Mouse (Mus musculus) myocyte (in vitro differentiated cells): ENCODE measurements around the gene Armc10. TPM values are rescaled to one million over a fixed set of nuclear protein-coding genes. Genes with fewer than 3 reads are reported as not detected.

Source experiments
- H3K27me3 ChIP-seq: one replicate; pipeline ENCODE4 v1.6.1; 2011; ENCODE audit not compliant: control insufficient read depth, insufficient read depth, insufficient read length
- H3K36me3 ChIP-seq: one replicate; pipeline ENCODE4 v1.6.1; 2011; ENCODE audit not compliant: control insufficient read depth, insufficient read depth
- H3K4me2 ChIP-seq: one replicate; pipeline ENCODE4 v1.6.1; 2011; ENCODE audit warnings: low read depth, control low read depth
- H3K4me3 ChIP-seq: one replicate; pipeline ENCODE4 v1.5.1; 2011; ENCODE audit warnings: mild to moderate bottlenecking, control low read depth, moderate library complexity
- H3K79me2 ChIP-seq: one replicate; pipeline ENCODE4 v1.6.1; 2011; ENCODE audit not compliant: control insufficient read depth, insufficient read depth
- H3ac ChIP-seq: one replicate; pipeline ENCODE4 v1.6.1; 2011; ENCODE audit not compliant: control insufficient read depth, insufficient read length
- CEBPB ChIP-seq: IDR thresholded peaks from 2 replicates; pipeline ENCODE4 v1.6.1; 2011; ENCODE audit warnings: mild to moderate bottlenecking, moderate library complexity; ENCODE audit not compliant: poor library complexity, insufficient read depth, severe bottlenecking
- E2F4 ChIP-seq: IDR thresholded peaks from one replicate; pipeline ENCODE4 v1.6.1; 2011; ENCODE audit warnings: mild to moderate bottlenecking, control low read depth, moderate library complexity; ENCODE audit not compliant: insufficient read depth
- MAX ChIP-seq: IDR thresholded peaks from one replicate; pipeline ENCODE4 v1.6.1; 2011; ENCODE audit warnings: low read depth, mild to moderate bottlenecking, control low read depth
- MYOD1 ChIP-seq, 3 experiments: IDR thresholded peaks; one replicate each; pipeline ENCODE4 v1.6.1; 2011; ENCODE audit warnings: control low read depth in 2 of 3, low read depth in 2 of 3, mild to moderate bottlenecking in 2 of 3, moderate library complexity in 1 of 3; ENCODE audit not compliant: insufficient read length in 2 of 3, control insufficient read depth in 1 of 3
- MYOG ChIP-seq, 3 experiments: IDR thresholded peaks; one replicate each; pipeline ENCODE4 v1.6.1; 2011; ENCODE audit warnings: control low read depth in 2 of 3, low read depth in 2 of 3, mild to moderate bottlenecking in 2 of 3; ENCODE audit not compliant: insufficient read length in 2 of 3, control insufficient read depth in 1 of 3, insufficient read depth in 1 of 3
- POLR2A ChIP-seq: IDR thresholded peaks from one replicate; pipeline ENCODE4 v1.6.1; 2011; ENCODE audit warnings: low read depth, mild to moderate bottlenecking, control low read depth, moderate library complexity; ENCODE audit not compliant: insufficient read length
- POLR2AphosphoS2 ChIP-seq: IDR thresholded peaks from one replicate; pipeline ENCODE4 v1.6.1; 2011; ENCODE audit warnings: low read depth, control low read depth; ENCODE audit not compliant: insufficient read length
- REST ChIP-seq: IDR thresholded peaks from one replicate; pipeline ENCODE4 v1.6.1; 2011; ENCODE audit warnings: mild to moderate bottlenecking, control low read depth, moderate library complexity; ENCODE audit not compliant: insufficient read depth, insufficient read length
- SRF ChIP-seq: IDR thresholded peaks from one replicate; pipeline ENCODE4 v1.6.1; 2011; ENCODE audit warnings: low read depth; ENCODE audit not compliant: control insufficient read depth, insufficient read length
- TCF12 ChIP-seq: IDR thresholded peaks from one replicate; pipeline ENCODE4 v1.6.1; 2011; ENCODE audit warnings: mild to moderate bottlenecking, control low read depth; ENCODE audit not compliant: poor library complexity, insufficient read depth, severe bottlenecking
- TCF3 ChIP-seq: IDR thresholded peaks from one replicate; pipeline ENCODE4 v1.6.1; 2011; ENCODE audit warnings: low read depth, control low read depth; ENCODE audit not compliant: insufficient read length
- USF1 ChIP-seq: IDR thresholded peaks from one replicate; pipeline ENCODE4 v1.6.1; 2011; ENCODE audit warnings: low read depth, mild to moderate bottlenecking, control low read depth, moderate library complexity
- polyA plus RNA-seq: library from polyadenylated mRNA; unstranded; fragments of >200 nt; fragmentation: generic; extraction: Trizol; gene quantifications from one replicate; pipeline ENCODE4 v1.2.1, GENCODE M21; 2012; ENCODE audit warnings: missing spikeins

Gene Armc10
- polyA plus RNA-seq, 1 experiment: 10.1 TPM

DNA sequence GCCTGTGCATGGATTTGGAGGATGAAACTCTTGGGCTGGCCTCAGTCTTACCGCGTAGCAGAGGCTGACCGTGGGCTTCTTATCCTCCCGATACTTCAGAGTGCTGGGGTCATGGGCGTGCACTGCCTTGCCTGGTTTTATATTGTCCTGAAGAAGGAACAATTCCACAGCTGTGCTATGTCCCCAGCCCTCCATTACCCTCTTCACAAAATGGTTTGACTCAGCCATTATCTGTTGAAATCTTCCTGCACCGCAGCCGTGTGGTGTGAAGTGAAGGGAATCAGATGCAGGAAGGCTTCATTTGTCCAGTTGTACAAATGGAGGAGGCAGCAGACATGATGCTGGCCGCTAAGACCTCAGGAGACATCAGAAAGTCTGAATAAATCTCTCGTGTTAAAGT, 11.3 kb downstream of the Armc10 start:
- Histone ChIP-seq H3K4me2 (no peak overlapping the region), H3ac (no peak overlapping the region), H3K36me3 (no peaks in the 10 kb centered on the region), H3K27me3 (no peaks in the 10 kb centered on the region), H3K4me3 (no peak overlapping the region), H3K79me2 (no peaks in the 10 kb centered on the region)
- TF ChIP-seq TCF3: no peak

DNA sequence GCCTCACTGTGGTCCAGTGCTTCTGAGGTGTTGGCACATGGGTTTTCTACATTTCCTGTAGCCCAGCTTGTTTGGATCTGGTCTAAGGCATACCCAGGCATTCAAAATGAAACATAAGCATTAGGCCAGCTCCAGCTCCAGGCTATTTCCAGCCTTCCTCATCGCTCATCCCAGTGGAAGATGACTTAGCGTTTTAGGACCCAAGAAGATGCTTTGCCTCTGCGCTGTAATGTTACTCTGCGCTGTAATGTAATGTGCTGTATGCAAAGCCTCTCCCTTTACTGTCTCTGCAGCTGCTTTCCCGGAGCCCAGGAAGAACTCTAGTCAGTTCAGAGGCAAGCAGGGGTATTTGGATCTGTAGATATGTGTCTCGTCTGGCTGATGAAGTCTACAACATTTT, 12.4 kb downstream of the Armc10 start:
- Histone ChIP-seq H3K27me3 (no peaks in the 10 kb centered on the region), H3ac (no peak overlapping the region), H3K79me2 (no peaks in the 10 kb centered on the region), H3K4me2 (no peak overlapping the region), H3K4me3 (no peak overlapping the region), H3K36me3 (no peaks in the 10 kb centered on the region)
- TF ChIP-seq REST: no peak
- no peak for TF ChIP-seq TCF3
- TF ChIP-seq USF1: no peak
- TF ChIP-seq MAX: no peak

DNA sequence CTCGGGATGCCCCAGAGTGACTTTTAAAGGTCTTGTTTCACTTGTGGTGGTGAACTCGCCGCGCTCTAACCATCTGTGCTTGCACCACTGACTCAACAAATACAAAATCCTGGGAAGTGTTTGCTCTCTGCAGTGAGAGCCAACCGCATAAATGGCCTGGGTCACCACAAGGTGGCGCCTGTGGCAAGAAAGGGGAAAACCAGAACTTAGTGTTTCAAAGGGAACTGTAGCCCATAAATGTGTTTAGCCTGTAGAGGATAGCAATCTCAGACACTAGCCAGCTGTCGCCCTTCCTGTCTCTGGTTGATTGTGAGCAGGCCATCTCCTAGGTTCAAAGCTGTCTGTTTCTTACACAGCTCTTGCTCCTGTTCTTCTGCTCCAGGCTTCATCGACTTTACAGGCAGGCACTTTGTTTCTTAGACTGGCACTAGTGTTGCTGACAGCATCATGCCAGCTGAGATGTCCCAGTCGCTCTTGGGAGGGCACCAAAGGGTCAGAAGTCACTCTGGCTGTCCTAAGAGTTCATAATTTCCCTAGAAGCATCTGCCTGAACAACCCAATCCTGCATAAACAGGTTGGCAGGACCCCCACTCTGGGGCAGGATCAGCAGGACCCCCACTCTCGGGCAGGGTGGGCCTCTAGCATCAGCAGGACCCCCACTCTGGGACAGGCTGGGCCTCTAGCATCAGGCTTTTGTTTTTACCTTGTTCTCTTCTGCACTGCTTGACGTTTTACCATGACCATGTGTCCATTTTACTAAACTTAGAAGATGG, 13.2 kb downstream of the Armc10 start:
- Histone ChIP-seq H3ac (no peak overlapping the region), H3K4me3 (no peak overlapping the region), H3K79me2 (no peaks in the 10 kb centered on the region), H3K27me3 (no peaks in the 10 kb centered on the region), H3K4me2 (no peak overlapping the region), H3K36me3 (peaks cover 3% of the 10 kb centered on the region)
- TF ChIP-seq MAX: no peak
- TF ChIP-seq POLR2A: no peak
- no peak for TF ChIP-seq TCF3
- TF ChIP-seq MYOD1 (IDR thresholded peaks at IDR 0.05; ENCODE audit: control insufficient read depth in 1 of 3, insufficient read length in 2 of 3, low read depth in 2 of 3): peak in 1 of 3 experiments; percentile 24
- TF ChIP-seq TCF12: no peak

DNA sequence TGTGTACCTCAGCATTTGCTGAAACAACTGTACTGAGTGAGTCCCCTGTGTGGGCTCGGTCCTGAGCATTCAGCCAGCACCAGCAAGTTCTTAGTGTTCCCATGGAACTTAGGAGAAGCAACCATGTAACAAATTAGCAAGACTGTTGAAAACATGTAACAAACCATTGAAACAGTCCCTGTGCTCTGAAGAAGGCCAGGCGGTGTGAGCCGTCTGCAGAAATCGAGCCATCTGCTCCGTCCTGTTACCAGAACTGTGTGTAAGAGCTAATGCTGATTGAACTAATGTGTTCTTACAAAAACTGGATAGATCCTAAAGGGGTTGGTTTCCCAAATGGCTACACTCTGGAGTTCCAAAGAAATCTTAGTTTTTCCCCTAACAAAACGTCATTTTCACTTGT, 15.2 kb downstream of the Armc10 start:
- TF ChIP-seq TCF3: no peak
- Histone ChIP-seq H3K4me2 (no peak overlapping the region), H3K4me3 (no peak overlapping the region), H3K36me3 (peaks cover 3% of the 10 kb centered on the region), H3K27me3 (no peaks in the 10 kb centered on the region), H3ac (no peak overlapping the region), H3K79me2 (no peaks in the 10 kb centered on the region)

DNA sequence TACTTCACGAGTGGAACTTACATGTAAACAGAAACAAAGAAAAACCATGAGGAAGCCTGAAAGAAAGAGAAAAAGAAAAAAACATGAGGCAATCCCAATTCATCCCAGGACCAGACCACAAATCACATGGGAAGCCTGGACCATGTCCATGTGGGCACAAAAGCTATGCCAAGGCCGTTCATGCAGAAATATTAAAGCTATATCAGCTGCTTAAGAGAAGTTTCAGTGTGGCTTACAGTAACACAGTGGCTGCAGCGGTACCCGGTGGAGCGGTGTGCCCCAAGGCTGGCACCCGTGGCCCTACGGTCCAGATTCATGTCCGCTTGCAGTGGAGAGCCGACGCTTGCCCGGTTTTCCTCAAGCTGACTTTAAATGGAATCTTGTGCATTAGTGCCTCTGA, 17.5 kb downstream of the Armc10 start:
- H3K4me2 ChIP-seq: no peak overlapping the region
- no peaks in the 10 kb centered on the region for H3K27me3 ChIP-seq
- TF ChIP-seq SRF (no peak), TCF12 (no peak), TCF3 (no peak), E2F4 (no peak), USF1 (no peak), CEBPB (no peak), POLR2A (no peak), MYOD1 (IDR thresholded peaks at IDR 0.05; ENCODE audit: control insufficient read depth in 1 of 3, insufficient read length in 2 of 3, low read depth in 2 of 3) (no peak), MAX (no peak), POLR2AphosphoS2 (no peak), REST (no peak), MYOG (IDR thresholded peaks at IDR 0.05; ENCODE audit: control insufficient read depth in 1 of 3, insufficient read depth in 1 of 3, insufficient read length in 2 of 3, low read depth in 2 of 3) (no peak)
- no peak overlapping the region for H3K4me3 ChIP-seq
- no peaks in the 10 kb centered on the region for H3K79me2 ChIP-seq
- no peak overlapping the region for H3ac ChIP-seq
- peaks cover 3% of the 10 kb centered on the region for H3K36me3 ChIP-seq

DNA sequence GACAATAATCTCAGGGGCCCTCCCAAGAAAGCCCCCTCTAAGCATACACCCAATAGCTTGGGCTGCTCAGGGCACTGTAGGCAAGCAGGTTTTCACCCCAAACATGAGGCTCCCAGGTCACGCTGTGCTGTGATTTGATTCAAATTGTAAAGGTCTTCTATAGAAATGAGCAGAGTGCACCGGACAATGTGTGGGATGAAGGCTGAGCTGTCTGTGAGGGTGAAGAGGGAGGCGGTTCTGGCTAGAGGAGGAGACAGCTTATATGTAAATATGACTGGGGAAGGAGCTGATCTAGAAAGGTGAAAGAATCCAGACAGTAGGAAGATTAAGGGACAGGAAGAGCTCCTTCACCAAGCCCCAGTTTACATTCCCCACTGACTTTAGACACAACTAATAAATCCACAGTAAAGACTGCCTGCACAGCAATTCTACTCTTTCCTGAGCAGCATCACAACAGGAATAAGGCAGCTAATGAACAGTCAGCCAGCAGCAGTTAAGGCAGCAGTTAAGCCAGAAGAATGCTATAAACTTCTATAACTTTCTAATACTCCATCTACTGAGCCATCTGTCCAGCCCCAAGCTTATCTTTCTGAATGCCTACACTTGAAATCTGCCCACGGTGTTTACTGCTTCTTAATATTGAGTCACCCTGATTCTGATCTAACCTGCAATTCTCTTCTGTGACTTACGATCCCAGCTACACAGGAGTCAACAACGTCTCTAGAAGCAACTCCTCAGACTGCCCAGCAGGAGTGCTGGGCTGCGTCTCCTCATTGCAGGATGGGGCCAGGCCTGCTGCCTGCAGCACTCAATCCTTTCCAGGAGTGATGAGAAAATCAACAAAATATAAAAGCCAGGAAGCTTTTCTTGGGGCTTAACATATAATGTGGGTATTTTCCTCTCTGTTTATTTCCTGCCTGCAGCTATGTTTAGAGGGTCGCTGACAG, 21.9 kb downstream of the Armc10 start:
- TF ChIP-seq MYOD1 (IDR thresholded peaks at IDR 0.05; ENCODE audit: control insufficient read depth in 1 of 3, insufficient read length in 2 of 3, low read depth in 2 of 3) (no peak), SRF (no peak), TCF12 (no peak), POLR2A (no peak), TCF3 (no peak), MYOG (IDR thresholded peaks at IDR 0.05; ENCODE audit: control insufficient read depth in 1 of 3, insufficient read depth in 1 of 3, insufficient read length in 2 of 3, low read depth in 2 of 3) (no peak), E2F4 (no peak), REST (no peak), POLR2AphosphoS2 (no peak), USF1 (no peak), CEBPB (no peak), MAX (no peak)
- no peak overlapping the region for H3ac ChIP-seq
- H3K4me2 ChIP-seq: no peak overlapping the region
- no peaks in the 10 kb centered on the region for H3K27me3 ChIP-seq
- H3K4me3 ChIP-seq: no peak overlapping the region
- peaks cover 3% of the 10 kb centered on the region for H3K36me3 ChIP-seq
- H3K79me2 ChIP-seq: no peaks in the 10 kb centered on the region
